Mouse (Mus musculus): ENCODE data around the gene 4930435E12Rik. TPM values are rescaled to one million over a fixed set of nuclear protein-coding genes. Genes with fewer than 3 reads are reported as not detected.

Gene 4930435E12Rik
- polyA plus RNA-seq (2012; rRNA removed), result not detected in 2 replicates

DNA sequence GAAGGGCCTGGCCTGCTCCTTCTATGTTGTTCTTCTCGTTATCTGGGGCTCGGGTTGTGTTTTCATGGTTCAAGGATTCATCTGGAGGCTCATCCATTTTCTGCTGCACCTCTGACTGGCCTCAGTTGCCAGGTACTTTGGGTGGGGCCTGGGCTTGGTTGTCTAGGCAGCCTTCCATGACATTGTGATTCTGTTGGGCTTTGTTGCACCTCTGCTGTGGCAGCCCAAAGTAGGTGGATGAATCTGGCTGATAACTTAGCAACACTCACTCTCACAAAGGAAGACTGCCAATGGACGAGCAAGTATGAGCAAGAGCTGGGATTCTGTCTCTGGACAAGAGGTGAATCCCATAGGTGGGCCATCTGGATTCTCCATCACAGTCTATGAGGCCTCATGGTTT is at the start of gene 4930435E12Rik:
Gene 4930435E12Rik, minus strand, starts transcription at position 101 of the 400 bp plus-strand sequence.
- 74% methylated on average over 3 of the region's 3 CpGs for WGBS
- H3K4me1 ChIP-seq (ENCODE audit: control insufficient read depth, insufficient read depth, low read length), result no peaks in the 10 kb centered on the region
- DNase-seq, result no peak
- TF ChIP-seq CTCF (conservative IDR thresholded peaks at IDR 0.05; ENCODE audit: insufficient read depth, insufficient read length, low read depth, low read length) (no peak), POLR2A (IDR thresholded peaks at IDR 0.05; ENCODE audit: low read depth, low read length) (no peak)
- H3K4me3 ChIP-seq (ENCODE audit: insufficient read depth, low read depth, low read length), result no peak within 1 kb of the TSS
- H3K27ac ChIP-seq (ENCODE audit: insufficient read depth, low read depth, low read length), result no peak within 1 kb of the TSS
- no peaks in the 10 kb centered on the region for H3K36me3 ChIP-seq (ENCODE audit: control insufficient read depth, insufficient read depth, low read length)
- no peaks in the 10 kb centered on the region for H3K27me3 ChIP-seq (replicated peaks; ENCODE audit: control insufficient read depth, insufficient read depth, low read length)

DNA sequence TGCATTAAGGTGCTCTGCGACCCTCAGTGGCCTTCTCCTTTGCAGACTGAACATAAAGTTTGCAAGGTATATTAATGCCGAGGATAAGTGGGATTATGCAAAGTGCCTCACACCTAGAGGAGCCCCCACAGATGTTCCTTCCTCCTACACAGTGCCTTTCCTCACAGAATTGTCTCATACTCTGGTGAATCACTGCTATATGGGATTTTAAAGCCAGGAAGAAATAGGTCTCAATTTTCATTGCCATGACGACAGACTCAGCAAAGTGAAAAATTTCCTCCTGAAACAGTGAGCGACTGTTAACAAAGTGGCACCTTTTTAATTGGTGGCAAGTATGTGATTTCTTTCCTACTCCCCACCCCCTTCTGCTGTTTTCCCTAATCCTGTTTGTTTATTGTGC is 45.9 kb upstream of the 4930435E12Rik start:
- WGBS, result 37% methylated on average over 4 of the region's 4 CpGs
- Histone ChIP-seq H3K36me3 (ENCODE audit: control insufficient read depth, insufficient read depth, low read length) (no peaks in the 10 kb centered on the region), H3K27me3 (replicated peaks; ENCODE audit: control insufficient read depth, insufficient read depth, low read length) (no peaks in the 10 kb centered on the region; the same call in 1 of the 2 replicates), H3K27ac (ENCODE audit: insufficient read depth, low read depth, low read length) (no peak overlapping the region), H3K4me3 (ENCODE audit: insufficient read depth, low read depth, low read length) (no peak overlapping the region), H3K4me1 (ENCODE audit: control insufficient read depth, insufficient read depth, low read length) (no peaks in the 10 kb centered on the region)
- TF ChIP-seq CTCF (conservative IDR thresholded peaks at IDR 0.05; ENCODE audit: insufficient read depth, insufficient read length, low read depth, low read length), result no peak
- no peak for TF ChIP-seq POLR2A (IDR thresholded peaks at IDR 0.05; ENCODE audit: low read depth, low read length)
- DNase-seq, result no peak

DNA sequence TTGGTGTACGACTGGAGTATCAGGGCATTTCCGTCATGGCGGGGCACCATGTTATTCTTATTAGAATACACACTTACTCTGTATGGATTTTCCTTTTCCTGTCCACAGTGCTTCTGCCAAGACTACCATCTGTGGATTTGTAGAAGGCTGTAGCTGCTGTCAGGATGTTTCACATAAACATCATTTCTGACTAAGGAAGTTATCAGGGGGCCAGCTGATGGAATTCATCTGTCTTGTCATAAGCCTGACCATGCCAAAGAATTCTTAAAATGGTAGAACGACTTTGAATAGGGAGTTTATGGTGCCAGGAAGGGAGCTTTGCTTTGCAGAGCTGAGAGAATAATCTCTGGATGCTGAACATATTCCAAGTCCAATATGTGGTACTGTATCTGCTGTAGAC is 44.7 kb upstream of the 4930435E12Rik start:
- Histone ChIP-seq H3K27ac (ENCODE audit: insufficient read depth, low read depth, low read length) (no peak overlapping the region), H3K36me3 (ENCODE audit: control insufficient read depth, insufficient read depth, low read length) (no peaks in the 10 kb centered on the region), H3K27me3 (replicated peaks; ENCODE audit: control insufficient read depth, insufficient read depth, low read length) (no peaks in the 10 kb centered on the region; the same call in 1 of the 2 replicates), H3K4me3 (ENCODE audit: insufficient read depth, low read depth, low read length) (no peak overlapping the region), H3K4me1 (ENCODE audit: control insufficient read depth, insufficient read depth, low read length) (no peaks in the 10 kb centered on the region)
- TF ChIP-seq CTCF (conservative IDR thresholded peaks at IDR 0.05; ENCODE audit: insufficient read depth, insufficient read length, low read depth, low read length) (no peak), POLR2A (IDR thresholded peaks at IDR 0.05; ENCODE audit: low read depth, low read length) (no peak)
- DNase-seq, result no peak
- 89% methylated on average over 4 of the region's 4 CpGs for WGBS

DNA sequence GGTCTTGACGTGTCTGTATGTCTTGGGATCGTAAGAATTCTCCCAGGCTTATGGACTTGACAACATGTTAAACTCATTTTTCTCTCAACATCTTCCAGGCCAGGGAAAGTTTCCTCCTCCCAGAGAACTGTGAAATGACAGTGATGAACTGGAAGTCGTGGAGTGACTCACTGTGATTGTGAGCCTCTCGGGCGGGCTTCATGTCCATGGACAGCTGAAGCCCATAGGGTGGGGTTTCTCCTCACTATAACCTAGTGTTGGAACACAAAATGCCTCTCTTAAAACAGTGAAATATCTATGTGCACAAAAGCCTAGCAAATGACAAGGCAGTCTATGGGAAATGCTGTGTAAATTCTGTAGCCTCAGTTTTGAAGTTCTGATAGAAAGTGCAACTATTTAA is 35.8 kb upstream of the 4930435E12Rik start:
- no peaks in the 10 kb centered on the region for H3K4me1 ChIP-seq (ENCODE audit: control insufficient read depth, insufficient read depth, low read length)
- H3K36me3 ChIP-seq (ENCODE audit: control insufficient read depth, insufficient read depth, low read length), result no peaks in the 10 kb centered on the region
- H3K27ac ChIP-seq (ENCODE audit: insufficient read depth, low read depth, low read length), result no peak overlapping the region
- 83% methylated on average over 5 of the region's 5 CpGs for WGBS
- no peak for DNase-seq
- TF ChIP-seq CTCF (conservative IDR thresholded peaks at IDR 0.05; ENCODE audit: insufficient read depth, insufficient read length, low read depth, low read length) (no peak), POLR2A (IDR thresholded peaks at IDR 0.05; ENCODE audit: low read depth, low read length) (no peak)
- H3K27me3 ChIP-seq (replicated peaks; ENCODE audit: control insufficient read depth, insufficient read depth, low read length), result no peaks in the 10 kb centered on the region
- H3K4me3 ChIP-seq (ENCODE audit: insufficient read depth, low read depth, low read length), result no peak overlapping the region

DNA sequence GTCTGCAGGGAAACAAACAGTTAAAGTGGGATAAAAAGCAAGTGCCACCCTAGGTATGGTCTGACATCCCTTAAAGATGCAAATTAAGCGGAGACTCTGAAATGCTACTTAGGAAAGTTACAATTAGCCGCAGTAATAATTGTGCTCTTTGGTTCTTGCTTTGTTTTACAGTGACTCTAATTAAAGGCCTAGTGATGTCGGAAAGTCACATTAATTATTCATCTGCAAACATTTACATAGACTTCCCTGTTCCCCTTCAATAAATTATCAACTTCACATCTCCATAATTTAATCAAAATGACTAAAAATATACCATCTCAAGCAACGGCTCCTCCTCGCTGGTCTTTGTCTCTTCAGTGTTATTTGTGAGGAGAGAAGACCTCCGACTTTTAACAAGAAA is 32.0 kb upstream of the 4930435E12Rik start:
- 74% methylated on average over 6 of the region's 6 CpGs for WGBS
- no peak for TF ChIP-seq POLR2A (IDR thresholded peaks at IDR 0.05; ENCODE audit: low read depth, low read length)
- no peak for TF ChIP-seq CTCF (conservative IDR thresholded peaks at IDR 0.05; ENCODE audit: insufficient read depth, insufficient read length, low read depth, low read length)
- Histone ChIP-seq H3K36me3 (ENCODE audit: control insufficient read depth, insufficient read depth, low read length) (no peaks in the 10 kb centered on the region), H3K4me3 (ENCODE audit: insufficient read depth, low read depth, low read length) (no peak overlapping the region), H3K27me3 (replicated peaks; ENCODE audit: control insufficient read depth, insufficient read depth, low read length) (no peaks in the 10 kb centered on the region), H3K4me1 (ENCODE audit: control insufficient read depth, insufficient read depth, low read length) (no peaks in the 10 kb centered on the region), H3K27ac (ENCODE audit: insufficient read depth, low read depth, low read length) (no peak overlapping the region)
- DNase-seq, result no peak

DNA sequence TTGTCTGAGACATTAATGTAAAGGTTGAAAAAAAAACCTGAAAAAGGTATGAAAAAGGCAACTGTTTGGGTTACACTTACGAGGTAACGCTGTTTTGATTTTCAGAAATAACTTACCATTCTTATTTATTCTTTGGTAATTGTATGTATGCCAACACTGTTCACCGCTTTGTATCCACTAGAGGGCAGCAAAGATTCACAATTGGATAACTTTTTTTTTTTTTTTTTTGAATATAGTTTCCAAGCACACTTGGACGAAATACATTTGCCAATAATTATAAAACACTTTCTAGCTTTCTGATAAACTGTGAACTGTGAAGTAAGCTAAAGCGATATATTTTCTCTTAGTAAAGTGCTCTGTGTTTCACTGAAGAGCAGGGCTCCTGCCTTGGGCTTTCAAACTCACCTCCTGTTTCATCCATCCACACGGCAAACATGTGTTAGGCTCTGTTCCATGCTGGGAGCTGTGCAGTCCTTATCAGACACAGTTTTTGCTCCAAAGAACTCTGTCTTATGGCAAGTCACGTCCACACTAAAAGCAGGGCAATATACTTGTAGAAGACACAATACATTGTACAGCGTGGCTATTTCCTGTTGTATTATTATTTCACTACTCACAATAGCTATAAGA is 29.7 kb upstream of the 4930435E12Rik start:
- Histone ChIP-seq H3K4me1 (ENCODE audit: control insufficient read depth, insufficient read depth, low read length) (no peaks in the 10 kb centered on the region), H3K36me3 (ENCODE audit: control insufficient read depth, insufficient read depth, low read length) (no peaks in the 10 kb centered on the region), H3K27me3 (replicated peaks; ENCODE audit: control insufficient read depth, insufficient read depth, low read length) (no peaks in the 10 kb centered on the region), H3K27ac (ENCODE audit: insufficient read depth, low read depth, low read length) (no peak overlapping the region), H3K4me3 (ENCODE audit: insufficient read depth, low read depth, low read length) (no peak overlapping the region)
- 23% methylated on average over 8 of the region's 8 CpGs for WGBS
- DNase-seq, result peak; percentile 30
- TF ChIP-seq CTCF (conservative IDR thresholded peaks at IDR 0.05; ENCODE audit: insufficient read depth, insufficient read length, low read depth, low read length), result 0 out of 2 replicates have a peak, but pooled peaks have one; percentile 6
- no peak for TF ChIP-seq POLR2A (IDR thresholded peaks at IDR 0.05; ENCODE audit: low read depth, low read length)

DNA sequence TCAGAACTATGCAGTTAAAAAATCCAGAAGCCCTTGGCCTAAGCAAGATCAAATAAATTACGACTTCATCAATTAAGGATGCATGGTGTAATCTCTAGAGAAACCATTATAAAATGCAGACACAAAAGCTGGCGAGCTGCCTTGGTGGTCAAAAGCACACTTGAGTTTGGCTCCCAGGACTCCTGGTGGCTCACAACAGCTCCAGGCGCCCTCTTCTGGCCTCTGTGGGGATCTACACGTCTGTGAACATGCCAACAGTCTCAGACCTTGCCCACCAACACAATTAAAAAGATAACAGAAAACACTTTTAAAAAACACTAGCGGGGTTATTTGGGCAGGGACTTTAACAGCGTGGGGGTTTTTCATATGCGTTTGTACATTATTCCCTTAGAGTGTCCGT is 16.0 kb downstream of the 4930435E12Rik start:
- no peak overlapping the region for H3K27ac ChIP-seq (ENCODE audit: insufficient read depth, low read depth, low read length)
- no peaks in the 10 kb centered on the region; the same call in 1 of the 2 replicates for H3K27me3 ChIP-seq (replicated peaks; ENCODE audit: control insufficient read depth, insufficient read depth, low read length)
- WGBS, result 29% methylated on average over 8 of the region's 8 CpGs
- H3K36me3 ChIP-seq (ENCODE audit: control insufficient read depth, insufficient read depth, low read length), result no peaks in the 10 kb centered on the region
- DNase-seq, result peak; percentile 70
- H3K4me1 ChIP-seq (ENCODE audit: control insufficient read depth, insufficient read depth, low read length), result no peaks in the 10 kb centered on the region
- H3K4me3 ChIP-seq (ENCODE audit: insufficient read depth, low read depth, low read length), result no peak overlapping the region
- TF ChIP-seq POLR2A (IDR thresholded peaks at IDR 0.05; ENCODE audit: low read depth, low read length), result no peak
- peak; percentile 82 for TF ChIP-seq CTCF (conservative IDR thresholded peaks at IDR 0.05; ENCODE audit: insufficient read depth, insufficient read length, low read depth, low read length)

Data from kidney, adult 2 months (tissue).